Mouse (Mus musculus): Measurements from ENCODE around the gene Mon1b. TPM values are rescaled to one million over a fixed set of nuclear protein-coding genes. Genes with fewer than 3 reads are reported as not detected.

Mon1b gene
- polyA plus RNA-seq, 1 experiment = 10.9 TPM

DNA sequence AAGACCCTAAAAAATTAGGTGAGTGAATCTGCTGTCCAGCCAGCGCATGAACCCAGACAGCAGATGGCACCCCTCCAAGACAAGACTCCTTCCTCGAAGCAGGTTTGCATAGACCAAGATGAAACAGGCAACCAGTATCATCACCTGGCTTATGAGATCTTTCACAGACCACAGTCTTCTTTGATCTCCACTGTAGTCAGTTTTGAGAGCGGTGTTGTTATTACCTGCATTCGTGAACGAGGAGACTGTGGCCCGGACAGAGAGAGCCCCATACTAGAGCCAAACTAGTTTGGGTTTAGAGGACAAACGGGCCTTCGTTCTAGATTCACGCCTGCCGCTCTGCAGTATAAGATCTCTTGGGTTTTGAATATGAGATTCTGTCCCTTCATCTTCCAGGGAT, 34.5 kb downstream of the Mon1b start:
- DNase-seq = no peak

GRCm38 (mm10) chr8:113672599-113673255, 37.3 kb downstream of the Mon1b start:
- WGBS = 78% methylated on average over 11 of the region's 11 CpGs
- DNase-seq = no peak
- TF ChIP-seq CTCF (IDR thresholded peaks at IDR 0.05; ENCODE audit: insufficient read depth, low read length) (no peak), POLR2A (IDR thresholded peaks at IDR 0.05; ENCODE audit: borderline replicate concordance, extremely low read depth, low read depth, low read length) (no peak)
- Histone ChIP-seq H3K4me1 (ENCODE audit: control insufficient read depth, insufficient read depth, low read length) (no peaks in the 10 kb centered on the region), H3K4me3 (replicated peaks; ENCODE audit: extremely low read depth, low read depth, low read length) (no peak overlapping the region)

More for the DNA sequence above, 34.5 kb downstream of the Mon1b start:
- H3K4me1 ChIP-seq (ENCODE audit: control insufficient read depth, insufficient read depth, low read length) = no peaks in the 10 kb centered on the region
- TF ChIP-seq POLR2A (IDR thresholded peaks at IDR 0.05; ENCODE audit: borderline replicate concordance, extremely low read depth, low read depth, low read length) = no peak
- TF ChIP-seq CTCF (IDR thresholded peaks at IDR 0.05; ENCODE audit: insufficient read depth, low read length) = no peak
- H3K4me3 ChIP-seq (replicated peaks; ENCODE audit: extremely low read depth, low read depth, low read length) = no peak overlapping the region
- 75% methylated on average over 10 of the region's 10 CpGs for whole genome bisulfite sequencing

- H3K4me3 ChIP-seq (replicated peaks; ENCODE audit: extremely low read depth, low read depth, low read length) = no peak overlapping the region
- H3K4me1 ChIP-seq (ENCODE audit: control insufficient read depth, insufficient read depth, low read length) = no peaks in the 10 kb centered on the region
- TF ChIP-seq CTCF (IDR thresholded peaks at IDR 0.05; ENCODE audit: insufficient read depth, low read length) (no peak), POLR2A (IDR thresholded peaks at IDR 0.05; ENCODE audit: borderline replicate concordance, extremely low read depth, low read depth, low read length) (no peak)
- WGBS = 69% methylated on average over 3 of the region's 3 CpGs
- DNase-seq = no peak
Observed at GRCm38 (mm10) chr8:113673300-113673699, 37.9 kb downstream of the Mon1b start.

GRCm38 (mm10) chr8:113674611-113675010, 39.2 kb downstream of the Mon1b start:
- 56% methylated on average over 3 of the region's 3 CpGs for WGBS
- no peak overlapping the region for H3K4me3 ChIP-seq (replicated peaks; ENCODE audit: extremely low read depth, low read depth, low read length)
- peaks cover 4% of the 10 kb centered on the region for H3K4me1 ChIP-seq (ENCODE audit: control insufficient read depth, insufficient read depth, low read length)
- TF ChIP-seq CTCF (IDR thresholded peaks at IDR 0.05; ENCODE audit: insufficient read depth, low read length) = no peak
- TF ChIP-seq POLR2A (IDR thresholded peaks at IDR 0.05; ENCODE audit: borderline replicate concordance, extremely low read depth, low read depth, low read length) = no peak
- DNase-seq = no peak

GRCm38 (mm10) chr8:113675281-113675680, 39.9 kb downstream of the Mon1b start:
- TF ChIP-seq CTCF (IDR thresholded peaks at IDR 0.05; ENCODE audit: insufficient read depth, low read length) = no peak
- no peak for TF ChIP-seq POLR2A (IDR thresholded peaks at IDR 0.05; ENCODE audit: borderline replicate concordance, extremely low read depth, low read depth, low read length)
- WGBS = 16% methylated on average over 2 of the region's 2 CpGs
- H3K4me1 ChIP-seq (ENCODE audit: control insufficient read depth, insufficient read depth, low read length) = peaks cover 5% of the 10 kb centered on the region
- DNase-seq = no peak
- no peak overlapping the region for H3K4me3 ChIP-seq (replicated peaks; ENCODE audit: extremely low read depth, low read depth, low read length)

DNA sequence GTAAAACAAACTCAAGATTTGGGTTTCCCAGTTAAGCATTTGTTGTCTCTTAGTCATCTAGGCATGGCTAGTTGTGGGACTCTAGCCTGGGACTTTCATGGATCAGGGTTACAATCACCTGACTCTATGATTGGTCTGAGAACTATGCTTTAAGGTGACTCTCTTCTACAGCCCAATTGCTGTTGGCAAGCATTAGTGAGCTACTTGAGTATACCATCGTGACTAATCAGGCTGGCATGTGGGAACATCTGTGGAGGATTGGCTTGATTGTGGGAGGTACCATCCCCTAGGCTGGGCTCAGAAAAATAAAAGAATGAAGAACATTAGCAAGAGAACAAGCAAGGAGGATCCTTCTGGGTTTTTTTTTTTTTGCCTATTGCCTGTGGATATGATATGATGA, 41.4 kb downstream of the Mon1b start:
- TF ChIP-seq POLR2A (IDR thresholded peaks at IDR 0.05; ENCODE audit: borderline replicate concordance, extremely low read depth, low read depth, low read length) (no peak), CTCF (IDR thresholded peaks at IDR 0.05; ENCODE audit: insufficient read depth, low read length) (no peak)
- 71% methylated on average over 1 of the region's 1 CpGs for WGBS
- DNase-seq = no peak
- Histone ChIP-seq H3K4me1 (ENCODE audit: control insufficient read depth, insufficient read depth, low read length) (peaks cover 5% of the 10 kb centered on the region), H3K4me3 (replicated peaks; ENCODE audit: extremely low read depth, low read depth, low read length) (no peak overlapping the region)

DNA sequence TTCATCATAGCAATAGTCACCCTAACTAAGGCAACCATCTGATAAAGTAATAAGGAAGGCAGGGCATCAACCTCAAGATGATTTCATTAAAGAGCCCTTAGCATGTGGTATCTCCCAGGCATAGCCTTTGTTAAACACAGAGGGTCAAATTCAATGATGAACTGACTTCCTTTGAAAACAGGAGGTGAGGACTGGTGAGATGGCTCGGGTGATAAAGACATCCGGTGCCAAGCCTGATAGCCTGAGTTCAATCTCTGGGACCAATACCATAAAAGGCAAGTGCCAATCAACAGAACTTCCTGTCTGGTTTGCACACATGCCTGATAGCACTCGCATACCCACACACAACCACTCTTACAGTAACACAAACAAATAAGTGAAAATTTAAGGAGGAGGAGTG, 44.0 kb downstream of the Mon1b start:
- TF ChIP-seq CTCF (IDR thresholded peaks at IDR 0.05; ENCODE audit: insufficient read depth, low read length) (no peak), POLR2A (IDR thresholded peaks at IDR 0.05; ENCODE audit: borderline replicate concordance, extremely low read depth, low read depth, low read length) (no peak)
- no peak for DNase-seq
- Histone ChIP-seq H3K4me1 (ENCODE audit: control insufficient read depth, insufficient read depth, low read length) (peaks cover 5% of the 10 kb centered on the region), H3K4me3 (replicated peaks; ENCODE audit: extremely low read depth, low read depth, low read length) (no peak overlapping the region)
- 25% methylated on average over 3 of the region's 3 CpGs for WGBS

DNA sequence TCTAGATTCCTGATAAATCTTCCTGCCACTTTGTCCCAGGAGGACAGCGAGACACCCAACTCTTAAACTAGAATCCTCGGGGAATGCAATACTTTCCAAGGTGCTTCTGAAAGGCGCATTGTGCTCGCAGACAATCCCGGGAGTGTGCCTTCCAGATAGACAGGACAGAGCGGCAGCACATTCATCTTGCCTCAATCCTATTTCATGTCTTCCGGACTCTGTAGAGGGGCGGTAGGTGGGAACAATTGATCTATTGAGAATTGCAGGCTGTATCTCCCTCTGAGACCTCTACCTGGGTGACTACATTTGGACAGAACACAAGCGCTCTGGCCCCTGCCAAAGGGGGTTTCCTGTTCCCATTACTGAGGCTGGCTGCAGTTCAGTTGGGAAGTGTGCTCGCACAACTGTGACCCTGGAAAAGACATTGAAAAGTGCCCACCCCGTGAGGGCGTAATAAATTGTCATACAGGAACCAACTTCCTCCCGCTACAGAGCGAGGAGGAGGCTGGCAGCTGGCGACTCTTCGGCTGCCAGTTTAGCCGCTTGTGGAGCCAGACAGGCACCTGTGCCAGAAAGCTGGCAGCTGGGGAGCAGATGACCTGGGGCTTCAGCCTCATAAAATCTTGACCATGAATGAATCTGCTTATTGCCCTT, 52.6 kb downstream of the Mon1b start:
- DNase-seq = peak; percentile 12
- Histone ChIP-seq H3K4me3 (replicated peaks; ENCODE audit: extremely low read depth, low read depth, low read length) (no peak overlapping the region), H3K4me1 (ENCODE audit: control insufficient read depth, insufficient read depth, low read length) (no peaks in the 10 kb centered on the region)
- TF ChIP-seq CTCF (IDR thresholded peaks at IDR 0.05; ENCODE audit: insufficient read depth, low read length) = no peak
- no peak for TF ChIP-seq POLR2A (IDR thresholded peaks at IDR 0.05; ENCODE audit: borderline replicate concordance, extremely low read depth, low read depth, low read length)
- 29% methylated on average over 17 of the region's 17 CpGs for WGBS

GRCm38 (mm10) chr8:113688543-113688915, 53.1 kb downstream of the Mon1b start:
- TF ChIP-seq CTCF (IDR thresholded peaks at IDR 0.05; ENCODE audit: insufficient read depth, low read length) (no peak), POLR2A (IDR thresholded peaks at IDR 0.05; ENCODE audit: borderline replicate concordance, extremely low read depth, low read depth, low read length) (no peak)
- no peak for DNase-seq
- WGBS = 41% methylated on average over 8 of the region's 8 CpGs
- Histone ChIP-seq H3K4me3 (replicated peaks; ENCODE audit: extremely low read depth, low read depth, low read length) (no peak overlapping the region), H3K4me1 (ENCODE audit: control insufficient read depth, insufficient read depth, low read length) (no peaks in the 10 kb centered on the region)

Data from lung, adult 2 months (tissue).